Mouse (Mus musculus): Measurements from ENCODE around the gene Rtkn2. TPM values are rescaled to one million over a fixed set of nuclear protein-coding genes. Genes with fewer than 3 reads are reported as not detected.

Rtkn2 gene
- total and polyA plus RNA-seq, 2 experiments from 2014 or later, result 0.27 to 2.2 TPM

- no peaks in the 10 kb centered on the region for H3K27me3 ChIP-seq (ENCODE audit: control insufficient read depth, insufficient read depth, low read length)
- DNase-seq (ENCODE audit: low spot score) (no peak), ATAC-seq (ENCODE audit: insufficient read depth, low read depth) (no peak)
- H3K27ac ChIP-seq (ENCODE audit: low read depth), result no peak overlapping the region; the same call in 1 of the 2 replicates
- no peaks in the 10 kb centered on the region for H3K9me3 ChIP-seq (replicated peaks; ENCODE audit: control insufficient read depth, low read length)
- H3K4me2 ChIP-seq (ENCODE audit: low read depth, low read length), result peak overlapping the region; percentile 16; the same call in 1 of the 2 replicates
- no peak overlapping the region for H3K4me3 ChIP-seq (ENCODE audit: low read depth, low read length)
- 52% methylated on average over 12 of the region's 12 CpGs for WGBS
- H3K9ac ChIP-seq (replicated peaks; ENCODE audit: low read depth, low read length), result no peak overlapping the region
- TF ChIP-seq CTCF (IDR thresholded peaks at IDR 0.05; ENCODE audit: low read depth) (no peak), EP300 (IDR thresholded peaks at IDR 0.05; ENCODE audit: low read depth) (no peak)
- no peaks in the 10 kb centered on the region for H3K36me3 ChIP-seq (replicated peaks; ENCODE audit: control insufficient read depth, insufficient read depth, low read length)
- no peaks in the 10 kb centered on the region for H3K4me1 ChIP-seq (ENCODE audit: control insufficient read depth, insufficient read depth)
Observed at GRCm38 (mm10) chr10:67939546-67939945, 39.8 kb upstream of the Rtkn2 start.

GRCm38 (mm10) chr10:67943513-67943912 lies 35.9 kb upstream of the Rtkn2 start:
- no peak for TF ChIP-seq CTCF (IDR thresholded peaks at IDR 0.05; ENCODE audit: low read depth)
- TF ChIP-seq EP300 (IDR thresholded peaks at IDR 0.05; ENCODE audit: low read depth), result no peak
- Histone ChIP-seq H3K36me3 (replicated peaks; ENCODE audit: control insufficient read depth, insufficient read depth, low read length) (no peaks in the 10 kb centered on the region), H3K27ac (ENCODE audit: low read depth) (no peak overlapping the region), H3K4me1 (ENCODE audit: control insufficient read depth, insufficient read depth) (no peaks in the 10 kb centered on the region), H3K4me3 (ENCODE audit: low read depth, low read length) (no peak overlapping the region), H3K4me2 (ENCODE audit: low read depth, low read length) (no peak overlapping the region), H3K9me3 (replicated peaks; ENCODE audit: control insufficient read depth, low read length) (no peaks in the 10 kb centered on the region), H3K27me3 (ENCODE audit: control insufficient read depth, insufficient read depth, low read length) (no peaks in the 10 kb centered on the region), H3K9ac (replicated peaks; ENCODE audit: low read depth, low read length) (no peak overlapping the region)
- no peak for ATAC-seq (ENCODE audit: insufficient read depth, low read depth)
- DNase-seq (ENCODE audit: low spot score), result no peak
- 86% methylated on average over 4 of the region's 4 CpGs for WGBS

GRCm38 (mm10) chr10:67950059-67950748 lies 29.2 kb upstream of the Rtkn2 start:
- H3K27me3 ChIP-seq (ENCODE audit: control insufficient read depth, insufficient read depth, low read length), result no peaks in the 10 kb centered on the region
- H3K4me1 ChIP-seq (ENCODE audit: control insufficient read depth, insufficient read depth), result no peaks in the 10 kb centered on the region
- H3K27ac ChIP-seq (ENCODE audit: low read depth), result no peak overlapping the region
- no peak for TF ChIP-seq CTCF (IDR thresholded peaks at IDR 0.05; ENCODE audit: low read depth)
- no peak for TF ChIP-seq EP300 (IDR thresholded peaks at IDR 0.05; ENCODE audit: low read depth)
- H3K4me3 ChIP-seq (ENCODE audit: low read depth, low read length), result no peak overlapping the region
- no peak overlapping the region for H3K9ac ChIP-seq (replicated peaks; ENCODE audit: low read depth, low read length)
- ATAC-seq (ENCODE audit: insufficient read depth, low read depth) (no peak), DNase-seq (ENCODE audit: low spot score) (no peak)
- H3K9me3 ChIP-seq (replicated peaks; ENCODE audit: control insufficient read depth, low read length), result no peaks in the 10 kb centered on the region
- no peaks in the 10 kb centered on the region for H3K36me3 ChIP-seq (replicated peaks; ENCODE audit: control insufficient read depth, insufficient read depth, low read length)
- H3K4me2 ChIP-seq (ENCODE audit: low read depth, low read length), result no peak overlapping the region
- WGBS, result 55% methylated on average over 8 of the region's 8 CpGs

GRCm38 (mm10) chr10:67951690-67952089 lies 27.7 kb upstream of the Rtkn2 start:
- Histone ChIP-seq H3K36me3 (replicated peaks; ENCODE audit: control insufficient read depth, insufficient read depth, low read length) (no peaks in the 10 kb centered on the region), H3K4me2 (ENCODE audit: low read depth, low read length) (no peak overlapping the region), H3K27me3 (ENCODE audit: control insufficient read depth, insufficient read depth, low read length) (no peaks in the 10 kb centered on the region), H3K4me1 (ENCODE audit: control insufficient read depth, insufficient read depth) (no peaks in the 10 kb centered on the region), H3K27ac (ENCODE audit: low read depth) (no peak overlapping the region), H3K9me3 (replicated peaks; ENCODE audit: control insufficient read depth, low read length) (no peaks in the 10 kb centered on the region), H3K4me3 (ENCODE audit: low read depth, low read length) (no peak overlapping the region), H3K9ac (replicated peaks; ENCODE audit: low read depth, low read length) (no peak overlapping the region)
- 77% methylated on average over 4 of the region's 4 CpGs for WGBS
- no peak for TF ChIP-seq EP300 (IDR thresholded peaks at IDR 0.05; ENCODE audit: low read depth)
- no peak for TF ChIP-seq CTCF (IDR thresholded peaks at IDR 0.05; ENCODE audit: low read depth)
- DNase-seq (ENCODE audit: low spot score) (no peak), ATAC-seq (ENCODE audit: insufficient read depth, low read depth) (no peak)

GRCm38 (mm10) chr10:67955982-67956381 lies 23.4 kb upstream of the Rtkn2 start:
- Histone ChIP-seq H3K4me2 (ENCODE audit: low read depth, low read length) (no peak overlapping the region), H3K27me3 (ENCODE audit: control insufficient read depth, insufficient read depth, low read length) (no peaks in the 10 kb centered on the region), H3K4me1 (ENCODE audit: control insufficient read depth, insufficient read depth) (no peaks in the 10 kb centered on the region), H3K4me3 (ENCODE audit: low read depth, low read length) (no peak overlapping the region), H3K27ac (ENCODE audit: low read depth) (no peak overlapping the region), H3K9ac (replicated peaks; ENCODE audit: low read depth, low read length) (no peak overlapping the region), H3K36me3 (replicated peaks; ENCODE audit: control insufficient read depth, insufficient read depth, low read length) (no peaks in the 10 kb centered on the region), H3K9me3 (replicated peaks; ENCODE audit: control insufficient read depth, low read length) (no peaks in the 10 kb centered on the region)
- TF ChIP-seq EP300 (IDR thresholded peaks at IDR 0.05; ENCODE audit: low read depth), result no peak
- no peak for TF ChIP-seq CTCF (IDR thresholded peaks at IDR 0.05; ENCODE audit: low read depth)
- 91% methylated on average over 2 of the region's 2 CpGs for WGBS
- ATAC-seq (ENCODE audit: insufficient read depth, low read depth) (no peak), DNase-seq (ENCODE audit: low spot score) (no peak)

- no peak overlapping the region for H3K4me2 ChIP-seq (ENCODE audit: low read depth, low read length)
- WGBS, result 61% methylated on average over 3 of the region's 3 CpGs
- DNase-seq (ENCODE audit: low spot score), result no peak
- no peak overlapping the region for H3K27ac ChIP-seq (ENCODE audit: low read depth)
- H3K9ac ChIP-seq (replicated peaks; ENCODE audit: low read depth, low read length), result no peak overlapping the region
- no peaks in the 10 kb centered on the region for H3K4me1 ChIP-seq (ENCODE audit: control insufficient read depth, insufficient read depth)
- no peaks in the 10 kb centered on the region for H3K27me3 ChIP-seq (ENCODE audit: control insufficient read depth, insufficient read depth, low read length)
- ATAC-seq (ENCODE audit: insufficient read depth, low read depth), result no peak
- H3K9me3 ChIP-seq (replicated peaks; ENCODE audit: control insufficient read depth, low read length), result no peaks in the 10 kb centered on the region
- H3K36me3 ChIP-seq (replicated peaks; ENCODE audit: control insufficient read depth, insufficient read depth, low read length), result no peaks in the 10 kb centered on the region
- TF ChIP-seq EP300 (IDR thresholded peaks at IDR 0.05; ENCODE audit: low read depth) (no peak), CTCF (IDR thresholded peaks at IDR 0.05; ENCODE audit: low read depth) (no peak)
- H3K4me3 ChIP-seq (ENCODE audit: low read depth, low read length), result no peak overlapping the region
Observed at GRCm38 (mm10) chr10:67959982-67960381, 19.4 kb upstream of the Rtkn2 start.

Measured in heart, postnatal 0 days (tissue).